Mouse (Mus musculus): ENCODE results near the gene Vps45.

GRCm38 (mm10) chr3:96081650-96082049, 23.4 kb upstream of the Vps45 start:
- no peak for TF ChIP-seq POLR2A (IDR thresholded peaks at IDR 0.05; ENCODE audit: insufficient read depth, low read depth, low read length)
- TF ChIP-seq CTCF (IDR thresholded peaks at IDR 0.05; ENCODE audit: insufficient read depth, low read depth, low read length) = no peak
